Mouse (Mus musculus): ENCODE data around the gene Arhgap4.

DNA sequence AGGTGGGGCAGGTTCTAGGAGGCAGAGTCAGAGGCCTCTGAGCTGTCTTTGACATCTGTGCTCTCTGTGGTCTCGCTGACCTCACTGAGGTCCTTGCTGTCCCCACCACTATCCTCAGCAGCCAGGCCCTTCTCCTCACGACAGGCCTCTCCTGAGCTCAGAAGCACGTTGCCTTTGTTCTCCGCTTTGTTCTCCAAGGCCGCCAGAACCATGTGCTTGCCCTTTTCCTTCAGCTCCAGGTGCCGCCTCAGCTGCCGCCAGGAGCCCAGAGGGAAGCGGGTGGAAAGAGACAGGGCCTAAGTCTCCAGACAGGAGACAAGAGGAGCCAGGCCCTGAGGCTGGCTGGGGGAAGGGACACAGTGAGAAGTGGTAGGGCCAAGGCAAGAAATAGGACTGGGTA, 4.7 kb downstream of the Arhgap4 start:
- TF ChIP-seq CTCF (IDR thresholded peaks at IDR 0.05; ENCODE audit: low read depth, low read length): no peak
- TF ChIP-seq POLR2A (IDR thresholded peaks at IDR 0.05; ENCODE audit: insufficient read depth, low read length): no peak
- TF ChIP-seq EP300 (IDR thresholded peaks at IDR 0.05; ENCODE audit: insufficient read depth, low read depth, low read length): no peak

All from ES-Bruce4 (cell line).